Mouse (Mus musculus): ENCODE results near the gene Hcrt. TPM values are rescaled to one million over a fixed set of nuclear protein-coding genes. Genes with fewer than 3 reads are reported as not detected.

Hcrt gene
- not detected for total RNA-seq (2021)
- long read RNA-seq, experiment 1, result 0 reads
- long read RNA-seq, experiment 2, result 0 reads

- no peak for DNase-seq
Observed at GRCm38 (mm10) chr11:100762831-100763230, at the start of gene Hcrt. TSS of gene Hcrt (minus strand) at chr11:100762931.

- no peak for DNase-seq
Observed at GRCm38 (mm10) chr11:100811132-100811531, 48.4 kb upstream of the Hcrt start.

GRCm38 (mm10) chr11:100810516-100810915, 47.8 kb upstream of the Hcrt start:
- no peak for DNase-seq

- no peak for DNase-seq
Observed at GRCm38 (mm10) chr11:100806380-100807305, 43.9 kb upstream of the Hcrt start.

- peak; percentile 68 for DNase-seq
Observed at GRCm38 (mm10) chr11:100805535-100805934, 42.8 kb upstream of the Hcrt start.

- no peak for DNase-seq
Observed at GRCm38 (mm10) chr11:100804409-100804808, 41.7 kb upstream of the Hcrt start.

- DNase-seq, result no peak
Observed at GRCm38 (mm10) chr11:100799426-100799825, 36.7 kb upstream of the Hcrt start.

GRCm38 (mm10) chr11:100796585-100796984, 33.9 kb upstream of the Hcrt start:
- DNase-seq, result no peak

GRCm38 (mm10) chr11:100795386-100795785, 32.7 kb upstream of the Hcrt start:
- DNase-seq, result no peak

GRCm38 (mm10) chr11:100791457-100792049, 28.8 kb upstream of the Hcrt start:
- no peak for DNase-seq

- DNase-seq, result peak; percentile 79
Observed at GRCm38 (mm10) chr11:100790644-100791043, 27.9 kb upstream of the Hcrt start.

GRCm38 (mm10) chr11:100789702-100790101, 27.0 kb upstream of the Hcrt start:
- no peak for DNase-seq

GRCm38 (mm10) chr11:100785774-100786173, 23.0 kb upstream of the Hcrt start:
- DNase-seq, result no peak

GRCm38 (mm10) chr11:100784286-100784685, 21.6 kb upstream of the Hcrt start:
- no peak for DNase-seq

GRCm38 (mm10) chr11:100782568-100782967, 19.8 kb upstream of the Hcrt start:
- no peak for DNase-seq

- DNase-seq, result no peak
Observed at GRCm38 (mm10) chr11:100781763-100782475, 19.2 kb upstream of the Hcrt start.

GRCm38 (mm10) chr11:100780247-100780646, 17.5 kb upstream of the Hcrt start:
- DNase-seq, result no peak

GRCm38 (mm10) chr11:100778069-100778468, 15.3 kb upstream of the Hcrt start:
- DNase-seq, result no peak

GRCm38 (mm10) chr11:100775921-100776320, 13.2 kb upstream of the Hcrt start:
- DNase-seq, result no peak

GRCm38 (mm10) chr11:100774261-100774660, 11.5 kb upstream of the Hcrt start:
- DNase-seq, result no peak

GRCm38 (mm10) chr11:100770646-100771408, 8.1 kb upstream of the Hcrt start, which contains the start of gene Ghdc:
TSS of gene Ghdc (minus strand) at chr11:100770957.
- peak; percentile 76 for DNase-seq

- DNase-seq, result no peak
Observed at GRCm38 (mm10) chr11:100769980-100770379, 7.2 kb upstream of the Hcrt start.
